Mouse (Mus musculus) retina, adult 2 months (tissue): ENCODE measurements around the gene Fam234b.

Experiments used
- DNase-seq: peaks from one replicate; pipeline ENCODE4 v3.0.0-alpha.2; 2012; ENCODE audit warnings: low read depth, low spot score

Fam234b gene

DNA sequence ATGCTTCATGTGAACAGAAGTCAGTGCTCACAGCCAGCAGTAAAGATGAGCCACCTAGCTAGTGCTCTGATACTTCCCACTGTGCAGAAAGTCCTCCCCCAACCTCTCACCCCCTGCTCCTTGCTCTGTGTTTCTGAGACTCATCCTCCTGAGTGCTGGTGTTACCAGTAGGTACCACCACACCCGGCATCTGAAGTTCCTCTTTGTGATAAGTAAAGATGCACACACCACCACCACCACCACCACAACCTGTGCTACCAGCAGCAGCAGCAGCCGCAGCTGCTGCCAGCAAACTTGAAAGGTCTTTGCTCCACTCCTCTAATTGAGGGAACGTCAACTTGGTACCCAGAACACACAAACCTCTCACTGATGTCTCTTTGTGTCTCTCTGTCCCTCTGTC, 69.4 kb downstream of the Fam234b start:
- DNase-seq, result no peak

- DNase-seq, result no peak
Measured at GRCm38 (mm10) chr6:135268392-135268791, 70.6 kb downstream of the Fam234b start.

GRCm38 (mm10) chr6:135269626-135270025, 71.8 kb downstream of the Fam234b start:
- no peak for DNase-seq

- no peak for DNase-seq
Measured at GRCm38 (mm10) chr6:135271761-135272160, 74.0 kb downstream of the Fam234b start.

DNA sequence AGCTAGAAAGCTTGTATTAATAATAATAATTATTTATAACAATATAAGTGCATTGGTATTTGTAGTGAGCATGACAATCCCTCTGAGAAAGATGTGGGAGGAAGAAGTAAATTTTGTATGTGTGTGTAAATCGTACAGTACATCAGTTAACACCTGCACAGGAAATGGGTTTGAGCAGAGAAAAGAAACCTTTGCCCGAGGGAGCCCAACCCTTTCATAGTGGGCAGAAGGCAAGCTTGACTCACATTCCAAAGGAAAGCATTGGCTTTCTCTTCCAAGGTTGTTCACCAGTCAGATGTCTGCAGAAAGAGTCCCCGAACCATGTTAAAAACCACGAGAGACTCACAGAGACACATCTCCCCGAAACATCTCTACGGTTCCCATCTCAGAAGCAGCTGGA, 75.3 kb downstream of the Fam234b start:
- DNase-seq, result no peak

GRCm38 (mm10) chr6:135275231-135275630, 77.5 kb downstream of the Fam234b start:
- DNase-seq, result no peak

- DNase-seq, result no peak
Measured at GRCm38 (mm10) chr6:135276474-135277295, 78.9 kb downstream of the Fam234b start.

DNA sequence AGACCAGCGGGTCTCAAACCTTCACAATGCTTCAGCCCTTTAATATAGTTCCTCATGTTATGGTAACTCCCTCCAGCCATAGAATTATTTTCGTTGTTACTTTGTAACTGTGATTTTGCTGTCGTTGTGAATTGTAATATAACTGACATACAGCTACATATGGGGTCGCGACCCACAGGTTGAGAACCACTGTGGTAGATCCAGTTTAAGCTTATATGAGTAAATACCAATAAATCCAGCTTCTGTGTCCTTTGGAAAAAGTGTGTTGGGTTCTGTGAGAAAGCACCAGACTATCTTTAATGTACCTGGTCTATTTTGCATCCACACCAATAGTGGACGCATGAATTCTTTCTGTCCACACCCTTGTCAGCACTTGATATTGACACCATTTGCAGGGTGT, 80.5 kb downstream of the Fam234b start:
- DNase-seq, result no peak

DNA sequence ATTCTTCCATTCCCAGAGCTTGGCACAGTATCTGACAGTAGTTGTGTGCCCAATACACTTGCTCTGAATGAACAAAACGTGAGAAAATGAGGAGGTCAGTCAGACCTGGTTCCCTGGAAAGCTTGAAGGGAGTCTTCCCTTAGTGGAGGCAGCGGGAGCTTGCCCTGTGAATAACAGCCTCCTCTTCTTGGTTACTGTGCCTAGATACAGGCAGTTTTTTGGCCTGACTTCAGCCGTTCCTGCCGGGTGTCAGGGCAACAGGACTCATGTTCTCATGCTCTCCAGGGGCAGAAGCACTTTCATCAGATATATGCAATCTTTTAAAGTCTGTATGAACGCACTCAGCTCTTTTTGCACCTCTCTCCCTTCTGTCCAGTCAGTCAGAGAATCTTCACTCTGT, 81.5 kb downstream of the Fam234b start:
- DNase-seq, result no peak

- DNase-seq, result no peak
Measured at GRCm38 (mm10) chr6:135279856-135280255, 82.1 kb downstream of the Fam234b start.

DNA sequence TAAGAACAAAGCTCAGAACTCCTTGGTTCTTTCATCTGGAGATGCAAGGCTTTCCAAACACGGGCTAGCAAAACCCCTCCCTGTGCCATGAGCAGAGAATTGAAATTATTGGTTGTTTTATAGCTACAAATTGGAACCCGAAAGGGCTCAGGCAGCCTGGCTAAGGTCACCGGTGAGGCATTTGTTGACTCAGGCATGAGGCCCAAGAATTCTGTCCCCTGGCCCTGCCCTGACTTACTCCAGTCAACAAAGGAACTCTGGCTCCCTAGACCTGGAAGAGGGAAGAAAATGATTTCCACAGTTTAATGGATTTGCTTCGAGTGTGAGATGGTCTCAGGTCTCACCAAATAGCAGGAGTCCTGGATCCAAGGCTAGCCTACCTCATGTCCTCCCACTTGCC, 94.6 kb downstream of the Fam234b start:
- no peak for DNase-seq

- no peak for DNase-seq
Measured at GRCm38 (mm10) chr6:135294150-135294549, 96.4 kb downstream of the Fam234b start.
